Mouse (Mus musculus) lung, adult 2 months (tissue): Measurements from ENCODE around the gene Orai1.
A peak's percentile ranks its signal among the peaks of the same experiment; 100 is the strongest.

Experiments
- CTCF ChIP-seq: fragments of 200-500 bp; IDR thresholded peaks from 2 replicates; pipeline ENCODE4 v1.5.1; 2011; ENCODE audit warnings: mild to moderate bottlenecking, low read length, control low read depth; ENCODE audit not compliant: insufficient read depth
- POLR2A ChIP-seq: fragments of 200-500 bp; IDR thresholded peaks from 2 replicates; pipeline ENCODE4 v1.6.1; 2011; ENCODE audit warnings: low read depth, mild to moderate bottlenecking, control low read depth, low read length, borderline replicate concordance; ENCODE audit errors: extremely low read depth

DNA sequence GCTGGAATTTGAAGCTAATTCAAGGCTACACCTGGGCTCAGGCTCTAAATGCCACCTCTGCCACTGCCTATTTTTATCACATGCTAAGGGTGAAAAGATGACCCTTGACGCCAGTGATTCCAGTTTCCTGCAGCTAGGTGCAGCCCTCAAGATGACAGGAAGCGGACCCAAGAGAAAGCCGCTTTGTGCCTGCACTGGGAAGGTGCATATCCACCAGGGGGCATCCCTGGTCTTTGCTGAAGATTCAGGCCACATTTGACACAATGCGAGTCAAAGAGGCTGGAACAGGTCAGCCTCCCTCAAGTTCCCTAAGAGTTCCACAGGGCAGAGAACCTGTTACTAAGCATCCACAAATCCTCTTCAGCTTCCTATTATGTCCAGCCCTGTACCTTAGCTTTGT is 46.6 kb upstream of the Orai1 start:
- TF ChIP-seq CTCF (peak; percentile 95), POLR2A (no peak)
